Mouse (Mus musculus) lung, adult 2 months (tissue): ENCODE measurements around the gene Eif3c. TPM values are rescaled to one million over a fixed set of nuclear protein-coding genes. Genes with fewer than 3 reads are reported as not detected.

Source experiments
- DNase-seq: peaks from one replicate; pipeline ENCODE4 v3.0.0; 2022
- H3K4me1 ChIP-seq: fragments of 200-500 bp; 2 replicates; pipeline ENCODE4 v1.6.1; 2011; ENCODE audit warnings: low read length; ENCODE audit not compliant: control insufficient read depth, insufficient read depth
- H3K4me3 ChIP-seq: fragments of 200-500 bp; replicated peaks from 2 replicates; pipeline ENCODE3; 2011; ENCODE audit warnings: low read depth, mild to moderate bottlenecking, control low read depth, low read length; ENCODE audit errors: extremely low read depth
- CTCF ChIP-seq: fragments of 200-500 bp; IDR thresholded peaks from 2 replicates; pipeline ENCODE4 v1.5.1; 2011; ENCODE audit warnings: mild to moderate bottlenecking, low read length, control low read depth; ENCODE audit not compliant: insufficient read depth
- POLR2A ChIP-seq: fragments of 200-500 bp; IDR thresholded peaks from 2 replicates; pipeline ENCODE4 v1.6.1; 2011; ENCODE audit warnings: low read depth, mild to moderate bottlenecking, control low read depth, low read length, borderline replicate concordance; ENCODE audit errors: extremely low read depth
- WGBS: fragments of 180-500 bp; shearing (Covaris S2); methylation state at CpG from one replicate; pipeline ENCODE4 v1.1.7; 2018; 5-methylcytosine and 5-hydroxymethylcytosine counted together
- polyA plus RNA-seq: library from polyadenylated mRNA; depleted of rRNA; stranded (reverse); fragments of >200 nt; gene quantifications from 2 replicates; pipeline ENCODE4 v1.2.3, GENCODE M21; 2012; rRNA removed

Eif3c gene
- polyA plus RNA-seq, 1 experiment, result 83.9 TPM

GRCm38 (mm10) chr7:126501684-126502022 is 64.6 kb downstream of the Eif3c start:
- TF ChIP-seq CTCF (no peak), POLR2A (no peak)
- WGBS, result 2% methylated on average over 9 of the region's 9 CpGs
- Histone ChIP-seq H3K4me3 (peak overlapping the region; percentile 90), H3K4me1 (0 out of 2 replicates have a peak, but pooled peaks cover 5% of the 10 kb centered on the region)
- DNase-seq, result no peak

- no peak for TF ChIP-seq POLR2A
- TF ChIP-seq CTCF, result no peak
- DNase-seq, result no peak
- 90% methylated on average over 7 of the region's 7 CpGs for WGBS
- 0 out of 2 replicates have a peak, but pooled peaks cover 5% of the 10 kb centered on the region for H3K4me1 ChIP-seq
- no peak overlapping the region for H3K4me3 ChIP-seq
These were observed 66.8 kb downstream of the Eif3c start for GRCm38 (mm10) chr7:126499416-126499815.

GRCm38 (mm10) chr7:126497966-126498365 is 68.2 kb downstream of the Eif3c start:
- 93% methylated on average over 12 of the region's 12 CpGs for WGBS
- no peak for DNase-seq
- Histone ChIP-seq H3K4me3 (no peak overlapping the region), H3K4me1 (0 out of 2 replicates have a peak, but pooled peaks cover 5% of the 10 kb centered on the region)
- TF ChIP-seq POLR2A (no peak), CTCF (no peak)

GRCm38 (mm10) chr7:126496475-126496874 is 69.7 kb downstream of the Eif3c start:
- Histone ChIP-seq H3K4me3 (no peak overlapping the region), H3K4me1 (0 out of 2 replicates have a peak, but pooled peaks cover 3% of the 10 kb centered on the region)
- WGBS, result 73% methylated on average over 5 of the region's 5 CpGs
- TF ChIP-seq CTCF (no peak), POLR2A (no peak)
- DNase-seq, result no peak

Other genes starting within 250 kb of the Eif3c start
- 16.3 and 17.4 TPM in 2 replicates for gene Lat, start 196.8 kb downstream of the Eif3c start, polyA plus RNA-seq
- 246 and 274 TPM in 2 replicates for gene Spns1, start 189.0 kb downstream of the Eif3c start, polyA plus RNA-seq
- 6.0 and 6.5 TPM in 2 replicates for gene Nfatc2ip, start 169.7 kb downstream of the Eif3c start, polyA plus RNA-seq
- gene Cd19, start 151.5 kb downstream of the Eif3c start, polyA plus RNA-seq, result 11.0 and 20.6 TPM in 2 replicates
- 31.4 and 33.2 TPM in 2 replicates for gene Rabep2, start 137.7 kb downstream of the Eif3c start, polyA plus RNA-seq
- gene Atp2a1, start 103.3 kb downstream of the Eif3c start, polyA plus RNA-seq, result 10.7 and 289 TPM in 2 replicates
- 58.1 and 62.4 TPM in 2 replicates for gene Sh2b1, start 91.0 kb downstream of the Eif3c start, polyA plus RNA-seq
- 53.1 and 71.0 TPM in 2 replicates for gene Tufm, start 79.0 kb downstream of the Eif3c start, polyA plus RNA-seq
- gene Atxn2l, start 63.0 kb downstream of the Eif3c start, polyA plus RNA-seq, result 152 and 216 TPM in 2 replicates
- 17.6 and 18.1 TPM in 2 replicates for gene Apobr, start 18.5 kb upstream of the Eif3c start, polyA plus RNA-seq
- 63.8 and 104 TPM in 2 replicates for gene Cln3, start 19.4 kb upstream of the Eif3c start, polyA plus RNA-seq
- gene Il27, start 28.5 kb upstream of the Eif3c start, polyA plus RNA-seq, result 0.43 and 0.79 TPM in 2 replicates
- gene Nupr1, start 64.5 kb upstream of the Eif3c start, polyA plus RNA-seq, result 48.1 and 102 TPM in 2 replicates
- 36.4 and 43.4 TPM in 2 replicates for gene Sgf29, start 82.9 kb upstream of the Eif3c start, polyA plus RNA-seq
- 55.6 and 69.2 TPM in 2 replicates for gene Sult1a1, start 110.0 kb upstream of the Eif3c start, polyA plus RNA-seq
- gene Bola2, start 129.0 kb upstream of the Eif3c start, polyA plus RNA-seq, result 38.2 and 39.6 TPM in 2 replicates
- gene Slx1b, start 129.4 kb upstream of the Eif3c start, polyA plus RNA-seq, result 23.4 and 27.7 TPM in 2 replicates
- gene Coro1a, start 141.4 kb upstream of the Eif3c start, polyA plus RNA-seq, result 208 and 229 TPM in 2 replicates
- gene Mapk3, start 193.2 kb upstream of the Eif3c start, polyA plus RNA-seq, result 500 and 548 TPM in 2 replicates
- gene Gdpd3, start 199.9 kb upstream of the Eif3c start, polyA plus RNA-seq, result 18.4 and 35.7 TPM in 2 replicates
- gene Ypel3, start 210.5 kb upstream of the Eif3c start, polyA plus RNA-seq, result 390 and 597 TPM in 2 replicates
- 8.7 and 9.5 TPM in 2 replicates for gene Tbx6, start 215.1 kb upstream of the Eif3c start, polyA plus RNA-seq
- gene Ppp4c, start 226.1 kb upstream of the Eif3c start, polyA plus RNA-seq, result 135 and 156 TPM in 2 replicates
- gene Fam57b, start 231.3 kb upstream of the Eif3c start, polyA plus RNA-seq, result 11.9 and 13.3 TPM in 2 replicates